Comparison of ENCODE assay signal across 14 mouse cellular contexts in the genomic region with DNA sequence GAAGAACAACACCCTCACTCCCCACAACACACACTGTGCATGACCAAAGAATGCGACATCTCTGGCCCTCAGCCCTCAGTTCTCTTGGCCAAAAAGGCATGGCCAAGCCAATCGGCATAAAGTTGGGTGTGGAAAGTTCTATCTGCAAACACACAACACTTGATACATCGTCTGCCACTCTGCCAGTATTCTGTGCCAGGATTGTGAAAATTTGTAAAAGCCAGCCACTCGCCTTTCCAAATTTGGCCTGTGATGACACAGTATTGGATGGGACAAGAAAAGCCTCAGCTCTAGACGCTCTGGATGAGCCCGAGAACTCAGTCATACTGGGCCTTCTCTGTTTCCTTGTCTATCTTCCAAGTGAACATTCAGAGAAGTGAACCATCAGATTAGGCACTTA. TPM values are rescaled to one million over a fixed set of nuclear protein-coding genes. Genes with fewer than 3 reads are reported as not detected.
DNase-seq lines count a peak whose midpoint lies in the region; ATAC-seq and TF ChIP-seq lines count a peak whose summit lies in the region.
"Had no signal": no experiment of that assay in that cellular context is flagged by ENCODE, and none has a peak within 500 bp of the region (broad histone marks: within the 10 kb centered on the region; RNA-seq: fewer than 3 reads in every experiment).

No protein-coding gene starts in this region.

- 87% methylated on average over 6 of the region's 6 CpGs for WGBS in hindbrain, embryonic 14.5 days
- WGBS in hindbrain, postnatal 0 days: 80% methylated on average over 6 of the region's 6 CpGs

- peak; percentile 24; the same call in 1 of the 2 replicates for ATAC-seq in hindbrain, embryonic 14.5 days (ENCODE audit: low FRiP score)
- ATAC-seq in hindbrain, postnatal 0 days: no peak
- ATAC-seq in erythroblast, adult 5-6 weeks (replicated peaks; ENCODE audit: low FRiP score, poor library complexity, severe bottlenecking): no peak

- no peaks in the 10 kb centered on the region for H3K9me3 ChIP-seq in hindbrain, embryonic 14.5 days (ENCODE audit: control insufficient read depth, low read length)
- no peaks in the 10 kb centered on the region for H3K9me3 ChIP-seq in hindbrain, postnatal 0 days (ENCODE audit: low read length)
- H3K9me3 ChIP-seq: embryonic facial prominence, embryonic 15.5 days; heart, embryonic 15.5 days had no signal

- H3K27ac ChIP-seq in hindbrain, embryonic 14.5 days: 0 out of 2 replicates have a peak overlapping the region, but pooled peaks have one; percentile 15
- H3K27ac ChIP-seq in hindbrain, postnatal 0 days: no peak overlapping the region
- H3K27ac ChIP-seq: embryonic facial prominence, embryonic 15.5 days; heart, embryonic 15.5 days had no signal

- no peaks in the 10 kb centered on the region for H3K27me3 ChIP-seq in hindbrain, embryonic 14.5 days (ENCODE audit: control insufficient read depth, insufficient read depth, low read length)
- H3K27me3 ChIP-seq in hindbrain, postnatal 0 days (ENCODE audit: insufficient read depth, low read length): no peaks in the 10 kb centered on the region
- H3K27me3 ChIP-seq: heart, embryonic 15.5 days had no signal

- no peak overlapping the region for H3K9ac ChIP-seq in hindbrain, embryonic 14.5 days
- H3K9ac ChIP-seq in hindbrain, postnatal 0 days (replicated peaks; ENCODE audit: low read length): no peak overlapping the region
- H3K9ac ChIP-seq: embryonic facial prominence, embryonic 15.5 days; heart, embryonic 15.5 days had no signal

- H3K4me1 ChIP-seq in hindbrain, embryonic 14.5 days (replicated peaks; ENCODE audit: control insufficient read depth, insufficient read depth, low read length): no peaks in the 10 kb centered on the region
- no peaks in the 10 kb centered on the region for H3K4me1 ChIP-seq in hindbrain, postnatal 0 days (ENCODE audit: insufficient read depth, low read length)
- H3K4me1 ChIP-seq: embryonic facial prominence, embryonic 15.5 days; heart, embryonic 15.5 days had no signal

- H3K4me2 ChIP-seq in hindbrain, embryonic 14.5 days (replicated peaks): no peak overlapping the region
- H3K4me2 ChIP-seq in hindbrain, postnatal 0 days (ENCODE audit: low read depth, low read length): no peak overlapping the region
- H3K4me2 ChIP-seq: embryonic facial prominence, embryonic 15.5 days; heart, embryonic 15.5 days; liver, embryonic 11.5 days had no signal

- no peaks in the 10 kb centered on the region for H3K36me3 ChIP-seq in hindbrain, embryonic 14.5 days (replicated peaks; ENCODE audit: control insufficient read depth, insufficient read depth)
- no peaks in the 10 kb centered on the region for H3K36me3 ChIP-seq in hindbrain, postnatal 0 days (ENCODE audit: insufficient read depth, low read length)
- H3K36me3 ChIP-seq: embryonic facial prominence, embryonic 15.5 days; heart, embryonic 15.5 days had no signal

- TF ChIP-seq CTCF in hindbrain, postnatal 0 days (IDR thresholded peaks at IDR 0.05; ENCODE audit: low read depth): no peak

- H3K4me3 ChIP-seq in hindbrain, embryonic 14.5 days (replicated peaks; ENCODE audit: low read length): no peak overlapping the region
- H3K4me3 ChIP-seq in hindbrain, postnatal 0 days (ENCODE audit: low read length): no peak overlapping the region
- H3K4me3 ChIP-seq: embryonic facial prominence, embryonic 15.5 days; heart, embryonic 15.5 days had no signal

- DNase-seq in hindbrain, embryonic 14.5 days (ENCODE audit: low spot score): no peak
- no peak for DNase-seq in hindbrain, postnatal 0 days (ENCODE audit: low spot score)
- peak; percentile 0 to 36 for DNase-seq in urinary bladder, postnatal 36 days (ENCODE audit: low spot score in 2 of 2)
- no peak for DNase-seq in urinary bladder, postnatal 25 days (ENCODE audit: low spot score)
- DNase-seq in gastrocnemius, postnatal 25 days: peak; percentile 7
- peak; percentile 19 for DNase-seq in skeletal muscle tissue, adult 2 months (ENCODE audit: low read depth, low spot score)
- no peak for DNase-seq in kidney, adult 9 months

RNA-seq across cellular contexts. Expression of gene Plp1, which starts 2.7 kb away (rescaled TPM):
- polyA plus RNA-seq in hindbrain, embryonic 14.5 days (2014; fragmentation: Nextera tagmentation; extraction: Ambion mirVana): 11.9 and 12.3 TPM in 2 replicates
- total RNA-seq in hindbrain, postnatal 0 days (2014; rRNA removed): 54.3 and 64.8 TPM in 2 replicates
- polyA plus RNA-seq in hindbrain, postnatal 0 days (2015; fragmentation: Nextera tagmentation; extraction: Ambion mirVana): 46.2 and 67.2 TPM in 2 replicates
- 1 to 10 TPM; 4.5 to 4.7 TPM for total RNA-seq in gastrocnemius, postnatal 25 days (2021)
- total RNA-seq in erythroblast, adult 5-6 weeks (2015; ENCODE audit: low replicate concordance): 0.42 TPM in 1 of 2 replicates, not detected in the other
- 0.28 TPM in 1 of 2 replicates, not detected in the other for total RNA-seq in erythroblast, adult 5-6 weeks (2017; ENCODE audit: low replicate concordance)

RNA-seq across cellular contexts. Expression of gene Glra4, which starts 39.8 kb away (rescaled TPM):
- 0.11 TPM in 1 of 2 replicates, not detected in the other for polyA plus RNA-seq in hindbrain, embryonic 14.5 days (2014; fragmentation: Nextera tagmentation; extraction: Ambion mirVana)
- total RNA-seq in hindbrain, postnatal 0 days (2014; rRNA removed): not detected in 2 replicates
- polyA plus RNA-seq in hindbrain, postnatal 0 days (2015; fragmentation: Nextera tagmentation; extraction: Ambion mirVana): 0.11 TPM in 1 of 2 replicates, not detected in the other
- not detected for total RNA-seq in gastrocnemius, postnatal 25 days (2021)
- not detected in 2 replicates for total RNA-seq in erythroblast, adult 5-6 weeks (2015; ENCODE audit: low replicate concordance)
- not detected in 2 replicates for total RNA-seq in erythroblast, adult 5-6 weeks (2017; ENCODE audit: low replicate concordance)
- total RNA-seq: megakaryocyte-erythroid progenitor cell, adult 5-6 weeks had no signal
- polyA plus RNA-seq: heart, embryonic 15.5 days; kidney, adult 2 months; spleen, adult 2 months had no signal

RNA-seq across cellular contexts. Expression of gene Rab9b, which starts 48.8 kb away (rescaled TPM):
- 23.8 and 25.8 TPM in 2 replicates for polyA plus RNA-seq in hindbrain, embryonic 14.5 days (2014; fragmentation: Nextera tagmentation; extraction: Ambion mirVana)
- total RNA-seq in hindbrain, postnatal 0 days (2014; rRNA removed): 19.9 and 24.9 TPM in 2 replicates
- 13.3 and 17.3 TPM in 2 replicates for polyA plus RNA-seq in hindbrain, postnatal 0 days (2015; fragmentation: Nextera tagmentation; extraction: Ambion mirVana)
- total RNA-seq in gastrocnemius, postnatal 25 days (2021): under 1 TPM in 1 of 2 experiments, not detected in 1; 0.13 TPM
- total RNA-seq in erythroblast, adult 5-6 weeks (2015; ENCODE audit: low replicate concordance): not detected in 2 replicates
- not detected in 2 replicates for total RNA-seq in erythroblast, adult 5-6 weeks (2017; ENCODE audit: low replicate concordance)
- total RNA-seq: megakaryocyte-erythroid progenitor cell, adult 5-6 weeks had no signal
- polyA plus RNA-seq: kidney, adult 2 months; liver, embryonic 11.5 days; spleen, adult 2 months had no signal

Comparison
In these comparisons a context has a peak if more than half of its experiments do, and no peak if none do; other contexts are left out.
1. DNase-seq: peak in urinary bladder, postnatal 36 days (2 of 2), gastrocnemius, postnatal 25 days (single experiment) and skeletal muscle tissue, adult 2 months (single experiment); none in hindbrain, embryonic 14.5 days (single experiment), hindbrain, postnatal 0 days (single experiment), urinary bladder, postnatal 25 days (single experiment) and kidney, adult 9 months (single experiment).
2. RNA of gene Rab9b, which starts 48.8 kb away (total RNA-seq): 19.9 to 24.9 TPM in hindbrain, postnatal 0 days; 0.13 TPM in gastrocnemius, postnatal 25 days and not detected in erythroblast, adult 5-6 weeks; every median in the first group is over 10 times any median in the second.